In the genomic region with DNA sequence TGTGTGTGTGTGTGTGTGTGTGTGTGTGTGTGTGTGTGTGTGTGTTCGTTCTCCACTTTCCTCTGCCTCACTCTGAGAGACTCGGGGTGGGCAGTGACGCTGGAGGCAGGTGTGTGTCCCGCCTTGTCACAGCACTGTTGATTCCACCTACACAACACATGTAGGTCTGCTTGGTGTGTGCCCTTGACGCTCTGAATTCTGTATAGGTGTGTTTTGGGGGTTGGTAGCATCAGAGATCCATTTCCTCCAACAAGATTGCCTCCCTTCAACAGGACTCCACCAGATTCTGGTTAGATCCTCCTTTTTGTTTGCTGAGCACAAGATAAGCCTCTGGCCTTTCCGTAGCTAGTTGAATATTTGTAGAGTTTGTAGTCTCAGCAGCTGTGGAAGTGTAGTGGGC, we compare ENCODE assay signal across 8 mouse cellular contexts.
DNase-seq lines count a peak whose midpoint lies in the region; ATAC-seq and TF ChIP-seq lines count a peak whose summit lies in the region.

No protein-coding gene starts in this region.

- no peak for TF ChIP-seq CTCF in spleen, adult 2 months (IDR thresholded peaks at IDR 0.05; ENCODE audit: extremely low read depth, insufficient read depth, insufficient read length, insufficient replicate concordance)
- TF ChIP-seq CTCF in stomach, postnatal 0 days (IDR thresholded peaks at IDR 0.05; ENCODE audit: low read depth) = no peak

- TF ChIP-seq EP300 in stomach, postnatal 0 days (optimal IDR thresholded peaks at IDR 0.05) = no peak

- H3K4me2 ChIP-seq in heart, embryonic 12.5 days = peak overlapping the region; percentile 98
- H3K4me2 ChIP-seq in intestine, embryonic 15.5 days (replicated peaks) = peak overlapping the region; percentile 98
- H3K4me2 ChIP-seq in stomach, postnatal 0 days (replicated peaks; ENCODE audit: low read depth) = peak overlapping the region; percentile 66

- TF ChIP-seq POLR2A in spleen, adult 2 months (IDR thresholded peaks at IDR 0.05; ENCODE audit: low read depth, low read length) = no peak

- H3K4me1 ChIP-seq in heart, embryonic 12.5 days (replicated peaks) = peaks cover 34% of the 10 kb centered on the region
- peaks cover 10% of the 10 kb centered on the region; the same call in 1 of the 2 replicates for H3K4me1 ChIP-seq in spleen, adult 2 months (ENCODE audit: control insufficient read depth, insufficient read depth, insufficient read length)
- peaks cover 20% of the 10 kb centered on the region; the same call in 1 of the 2 replicates for H3K4me1 ChIP-seq in intestine, embryonic 15.5 days (replicated peaks)
- H3K4me1 ChIP-seq in stomach, postnatal 0 days (replicated peaks; ENCODE audit: control insufficient read depth, insufficient read depth) = peaks cover 5% of the 10 kb centered on the region

- no peaks in the 10 kb centered on the region for H3K36me3 ChIP-seq in heart, embryonic 12.5 days
- no peaks in the 10 kb centered on the region for H3K36me3 ChIP-seq in spleen, adult 2 months (ENCODE audit: control insufficient read depth, insufficient read depth, low read length)
- H3K36me3 ChIP-seq in intestine, embryonic 15.5 days = no peaks in the 10 kb centered on the region
- H3K36me3 ChIP-seq in stomach, postnatal 0 days (ENCODE audit: control insufficient read depth, insufficient read depth, low read length) = no peaks in the 10 kb centered on the region

- no peaks in the 10 kb centered on the region for H3K9me3 ChIP-seq in heart, embryonic 12.5 days (replicated peaks)
- H3K9me3 ChIP-seq in intestine, embryonic 15.5 days = no peaks in the 10 kb centered on the region
- H3K9me3 ChIP-seq in stomach, postnatal 0 days (ENCODE audit: control insufficient read depth, low read length) = no peaks in the 10 kb centered on the region

- no peak for ATAC-seq in heart, embryonic 12.5 days (ENCODE audit: insufficient number of reproducible peaks, low FRiP score)
- ATAC-seq in intestine, embryonic 15.5 days = no peak
- peak; percentile 38 for ATAC-seq in stomach, postnatal 0 days (ENCODE audit: low FRiP score, low TSS enrichment)

- H3K4me3 ChIP-seq in heart, embryonic 12.5 days = peak overlapping the region; percentile 61
- peak overlapping the region; percentile 85 for H3K4me3 ChIP-seq in spleen, adult 2 months (ENCODE audit: extremely low read depth, insufficient read depth, insufficient read length)
- peak overlapping the region; percentile 55 for H3K4me3 ChIP-seq in intestine, embryonic 15.5 days (replicated peaks)
- H3K4me3 ChIP-seq in stomach, postnatal 0 days (ENCODE audit: low read depth, low read length) = peak overlapping the region; percentile 51

- H3K9ac ChIP-seq in heart, embryonic 12.5 days = peak overlapping the region; percentile 76; the same call in 1 of the 2 replicates
- H3K9ac ChIP-seq in intestine, embryonic 15.5 days = no peak overlapping the region
- peak overlapping the region; percentile 71; the same call in 1 of the 2 replicates for H3K9ac ChIP-seq in stomach, postnatal 0 days (ENCODE audit: low read length)

- intact Hi-C loops in heart, postnatal 10 days (cut with DNase I) = loop anchor here (2.0 to 10.0 kb wide), 5 partner anchors 40 to 222 kb away; a partner anchor contains a TSS

- no peak overlapping the region for H3K27ac ChIP-seq in heart, embryonic 12.5 days (ENCODE audit: poor library complexity, severe bottlenecking)
- peak overlapping the region; percentile 90 for H3K27ac ChIP-seq in spleen, adult 2 months (ENCODE audit: insufficient read depth, low read length)
- no peak overlapping the region for H3K27ac ChIP-seq in intestine, embryonic 15.5 days
- peak overlapping the region; percentile 50; the same call in 1 of the 2 replicates for H3K27ac ChIP-seq in stomach, postnatal 0 days (replicated peaks)

- DNase-seq in heart, postnatal 10 days = no peak
- DNase-seq in spleen, adult 2 months (ENCODE audit: low read depth in 1 of 2, low spot score in 2 of 2) = no peak
- DNase-seq in spleen, adult 18-20 months = no peak
- DNase-seq in stomach, postnatal 0 days (ENCODE audit: low spot score) = peak; percentile 43
- no peak for DNase-seq in layer of hippocampus, postnatal 14 days (ENCODE audit: low spot score in 2 of 2)
- no peak for DNase-seq in spleen, adult 12 weeks (ENCODE audit: low spot score)

- 49% methylated on average over 6 of the region's 6 CpGs for WGBS in heart, embryonic 12.5 days
- WGBS in spleen, adult 2 months = 10% methylated on average over 6 of the region's 6 CpGs
- WGBS in intestine, embryonic 15.5 days = 46% methylated on average over 6 of the region's 6 CpGs
- 25% methylated on average over 6 of the region's 6 CpGs for WGBS in stomach, postnatal 0 days

- 0 out of 2 replicates have a peak, but pooled peaks cover 2% of the 10 kb centered on the region for H3K27me3 ChIP-seq in heart, embryonic 12.5 days (replicated peaks)
- no peaks in the 10 kb centered on the region for H3K27me3 ChIP-seq in spleen, adult 2 months (ENCODE audit: control insufficient read depth, insufficient read depth, low read length)
- H3K27me3 ChIP-seq in intestine, embryonic 15.5 days (replicated peaks) = no peaks in the 10 kb centered on the region
- no peaks in the 10 kb centered on the region for H3K27me3 ChIP-seq in stomach, postnatal 0 days (ENCODE audit: control insufficient read depth, insufficient read depth, low read length)

Comparison
In these comparisons a context has a peak if more than half of its experiments do, and no peak if none do; other contexts are left out.
1. H3K27ac ChIP-seq: peak in spleen, adult 2 months (single experiment) and stomach, postnatal 0 days (single experiment); none in heart, embryonic 12.5 days (single experiment) and intestine, embryonic 15.5 days (single experiment).
2. Peak in every context shown above with its lines, with median percentiles within 50 percentile points of each other: H3K4me2 ChIP-seq and H3K4me3 ChIP-seq.